Mouse (Mus musculus) heart, postnatal 36 days (tissue): ENCODE measurements around the gene Lhx5. TPM values are rescaled to one million over a fixed set of nuclear protein-coding genes. Genes with fewer than 3 reads are reported as not detected.

Experiments
- total RNA-seq, 2 experiments: library from RNA; stranded (reverse); gene quantifications; 2 replicates each; pipeline ENCODE4 v1.2.3; 2021

The Lhx5 gene
- total RNA-seq, 2 experiments from 2014 or later, result not detected

Other genes starting within 250 kb of the Lhx5 start
- 1 to 10 TPM; 8.3 to 9.1 TPM for gene Sdsl, start 41.1 kb downstream of the Lhx5 start, total RNA-seq
- 1 to 10 TPM; 1.2 to 2.2 TPM for gene Sds, start 44.8 kb downstream of the Lhx5 start, total RNA-seq
- 10 to 100 TPM; 37.3 to 49.8 TPM for gene Plbd2, start 71.9 kb downstream of the Lhx5 start, total RNA-seq
- 10 to 100 TPM; 12.5 to 13.9 TPM for gene Slc8b1, start 79.5 kb downstream of the Lhx5 start, total RNA-seq
- 10 to 100 TPM; 32.5 to 36.0 TPM for gene Tpcn1, start 157.0 kb downstream of the Lhx5 start, total RNA-seq
- not detected for gene Iqcd, start 157.3 kb downstream of the Lhx5 start, total RNA-seq
- 10 to 100 TPM; 15.0 to 17.1 TPM for gene Rita1, start 180.9 kb downstream of the Lhx5 start, total RNA-seq
- gene Ddx54, start 181.0 kb downstream of the Lhx5 start, total RNA-seq, result 10 to 100 TPM; 22.2 to 24.3 TPM
- gene Cfap73, start 202.5 kb downstream of the Lhx5 start, total RNA-seq, result not detected
- gene Rasal1, start 217.1 kb downstream of the Lhx5 start, total RNA-seq, result not detected